Mouse (Mus musculus): Measurements from ENCODE around the gene Cdh24. TPM values are rescaled to one million over a fixed set of nuclear protein-coding genes. Genes with fewer than 3 reads are reported as not detected.
"Not testable (repeated sequence)": the region's sequence is repeated elsewhere in the genome, so short reads cannot be mapped to it uniquely, and the experiment has no call there.

Gene Cdh24
- polyA plus RNA-seq, 1 experiment from 2014 or later, result 7.0 TPM

DNA sequence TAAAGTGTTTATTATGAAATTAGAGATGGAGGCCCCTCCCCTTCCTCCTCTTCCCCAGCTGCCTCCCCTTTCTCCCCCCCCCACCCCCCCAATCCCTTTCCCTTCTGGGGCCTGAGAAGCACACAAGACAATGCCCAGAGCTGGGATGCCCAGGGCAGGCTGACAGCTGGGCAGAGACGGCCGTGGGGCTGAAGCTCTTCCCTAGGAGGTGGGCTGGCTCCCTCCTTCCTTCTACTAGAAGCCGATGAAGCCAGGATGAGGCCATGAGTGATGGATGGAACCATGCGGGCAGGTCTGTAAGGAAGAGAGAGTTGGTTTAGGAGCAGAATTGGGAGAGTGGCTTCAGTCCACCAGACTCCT is 9.9 kb downstream of the Cdh24 start:
- CTCF ChIA-PET, result interaction anchor here (1.2 kb wide), 1 partner anchor 10 kb away, joined by 3 read pairs; the partner anchor contains the start of genes Cdh24 and Gm17606
- in situ Hi-C loops (cut with MboI; ENCODE audit: low pct_unique_long_range_greater_than_20kb), result no loop called here
- H3K27me3 ChIP-seq, result no peaks in the 10 kb centered on the region
- no peak for DNase-seq (ENCODE audit: low read depth, low spot score)
- POLR2A ChIA-PET, result no interaction called here
- no peak for TF ChIP-seq CTCF (IDR thresholded peaks at IDR 0.05)
- ATAC-seq, result no peak

DNA sequence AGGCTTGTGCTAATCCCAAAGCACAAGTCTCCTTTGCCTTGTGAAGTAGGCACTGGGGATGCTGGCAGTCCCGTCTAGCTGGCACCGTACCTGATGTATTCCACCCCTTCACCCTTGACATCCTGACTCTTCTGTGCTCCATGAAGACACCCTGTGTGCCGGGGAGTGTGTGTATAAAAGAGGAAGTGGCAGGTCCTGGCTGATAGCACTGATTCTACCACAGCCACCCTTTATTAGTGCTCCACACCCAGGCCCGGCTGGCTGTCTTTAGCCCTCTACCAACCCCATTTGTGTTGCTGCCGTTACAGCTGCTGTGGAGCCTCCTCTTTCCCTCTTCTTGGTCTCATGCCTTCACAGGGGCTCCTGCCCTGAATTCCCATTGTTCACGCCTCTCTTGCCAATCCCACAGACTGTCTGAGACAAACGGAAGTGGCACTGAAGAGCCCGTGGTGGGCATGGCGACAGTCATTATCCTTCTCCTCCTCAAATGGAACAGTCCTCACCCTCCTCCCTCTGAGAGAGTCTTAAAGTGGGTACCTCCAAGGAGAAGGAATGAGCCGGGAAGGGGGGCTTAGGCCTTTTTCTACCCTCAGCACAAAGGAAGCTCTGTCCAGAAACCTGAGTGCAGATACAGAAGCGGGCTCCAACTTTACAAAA is 10.5 kb downstream of the Cdh24 start:
- DNase-seq (ENCODE audit: low read depth, low spot score), result no peak
- no peaks in the 10 kb centered on the region for H3K27me3 ChIP-seq
- no peak for ATAC-seq
- ChIA-PET CTCF (interaction anchor here (1.2 to 1.5 kb wide), 2 partner anchors 10 to 12 kb away, joined by 3 read pairs; partner anchors contain the start of genes Cdh24 and Gm17606), POLR2A (no interaction called here)
- no peak for TF ChIP-seq CTCF (IDR thresholded peaks at IDR 0.05)
- in situ Hi-C loops (cut with MboI; ENCODE audit: low pct_unique_long_range_greater_than_20kb), result no loop called here

- no peaks in the 10 kb centered on the region for H3K27me3 ChIP-seq
- in situ Hi-C loops (cut with MboI; ENCODE audit: low pct_unique_long_range_greater_than_20kb), result no loop called here
- ATAC-seq (no peak), DNase-seq (ENCODE audit: low read depth, low spot score) (no peak)
- CTCF ChIA-PET, result interaction anchor here (1.5 kb wide), 1 partner anchor 11 kb away, joined by 3 read pairs; no protein-coding TSS in a partner anchor
- POLR2A ChIA-PET, result no interaction called here
- TF ChIP-seq CTCF (IDR thresholded peaks at IDR 0.05), result no peak
Observed at GRCm38 (mm10) chr14:54629797-54630196, 11.4 kb downstream of the Cdh24 start.

- CTCF ChIA-PET, result no interaction called here
- TF ChIP-seq CTCF (IDR thresholded peaks at IDR 0.05), result no peak
- DNase-seq (ENCODE audit: low read depth, low spot score), result no peak
- POLR2A ChIA-PET, result no interaction called here
- in situ Hi-C loops (cut with MboI; ENCODE audit: low pct_unique_long_range_greater_than_20kb), result no loop called here
- no peaks in the 10 kb centered on the region for H3K27me3 ChIP-seq
- ATAC-seq, result no peak
Observed at GRCm38 (mm10) chr14:54628103-54628502, 13.1 kb downstream of the Cdh24 start.

GRCm38 (mm10) chr14:54624976-54625375 is 16.2 kb downstream of the Cdh24 start:
- CTCF ChIA-PET, result interaction anchor here (2.5 kb wide), 1 partner anchor 12 kb away, joined by 16 read pairs; no protein-coding TSS in a partner anchor
- no peak for ATAC-seq
- in situ Hi-C loops (cut with MboI; ENCODE audit: low pct_unique_long_range_greater_than_20kb), result no loop called here
- no peak for DNase-seq (ENCODE audit: low read depth, low spot score)
- no peaks in the 10 kb centered on the region for H3K27me3 ChIP-seq
- POLR2A ChIA-PET, result no interaction called here
- no peak for TF ChIP-seq CTCF (IDR thresholded peaks at IDR 0.05)

GRCm38 (mm10) chr14:54623334-54623733 is 17.8 kb downstream of the Cdh24 start:
- DNase-seq (ENCODE audit: low read depth, low spot score) (no peak), ATAC-seq (no peak)
- H3K27me3 ChIP-seq, result no peaks in the 10 kb centered on the region
- ChIA-PET POLR2A (interaction anchor here (1.1 kb wide), 1 partner anchor 45 kb away, joined by 3 read pairs; no protein-coding TSS in a partner anchor), CTCF (no interaction called here)
- no peak for TF ChIP-seq CTCF (IDR thresholded peaks at IDR 0.05)
- in situ Hi-C loops (cut with MboI; ENCODE audit: low pct_unique_long_range_greater_than_20kb), result no loop called here

DNA sequence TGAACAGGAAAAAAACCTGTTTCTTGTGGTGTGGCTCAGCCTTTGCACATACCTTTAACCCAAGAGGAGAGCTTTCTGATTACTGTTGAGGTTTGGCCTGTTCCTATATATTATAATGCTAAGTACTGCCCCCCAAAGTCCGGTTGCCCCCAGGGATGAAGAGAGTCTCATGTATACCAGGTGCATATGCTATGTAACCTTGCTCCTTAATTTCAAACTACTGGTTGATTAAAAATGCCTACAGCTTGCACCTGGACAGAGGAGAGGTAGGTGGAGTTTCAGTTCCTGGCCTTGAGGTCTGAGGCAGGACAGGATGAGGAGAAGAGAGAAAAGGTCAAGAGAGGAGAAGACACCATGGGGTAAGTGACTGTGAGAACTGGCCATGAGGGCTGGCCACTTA is 20.0 kb downstream of the Cdh24 start, which contains the start of gene Psmb11:
Gene Psmb11, plus strand, starts transcription at position 301 of the 400 bp plus-strand sequence.
- POLR2A ChIA-PET, result no interaction called here
- no peak for TF ChIP-seq CTCF (IDR thresholded peaks at IDR 0.05)
- CTCF ChIA-PET, result interaction anchor here (4.6 kb wide), 1 partner anchor 16 kb away, joined by 18 read pairs; no protein-coding TSS in a partner anchor
- H3K27me3 ChIP-seq, result no peaks in the 10 kb centered on the region
- in situ Hi-C loops (cut with MboI; ENCODE audit: low pct_unique_long_range_greater_than_20kb), result no loop called here
- DNase-seq (ENCODE audit: low read depth, low spot score), result no peak
- ATAC-seq, result no peak

DNA sequence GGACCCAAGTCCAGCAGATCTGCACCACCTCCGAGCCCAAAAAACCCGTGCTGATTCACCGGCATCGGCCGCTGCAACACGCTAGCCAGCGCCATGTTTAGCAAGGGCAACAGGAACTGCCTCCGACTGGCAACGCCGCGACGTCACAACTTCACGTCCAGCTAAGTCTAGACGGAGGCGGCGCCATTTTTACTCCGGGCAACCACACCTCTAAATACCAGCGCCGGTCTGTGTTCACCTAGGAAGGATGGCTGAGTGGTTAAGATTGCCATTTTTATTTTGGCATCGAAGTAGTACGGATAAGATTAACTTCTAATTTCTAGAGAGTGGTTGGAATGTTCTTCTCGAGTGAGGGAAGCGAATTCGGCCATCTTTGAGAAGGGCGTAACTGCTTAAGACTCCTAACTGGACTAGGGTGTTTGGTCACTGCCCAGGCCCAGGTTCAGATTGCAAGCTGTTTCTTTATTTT is 23.2 kb downstream of the Cdh24 start, which contains the start of gene Psmb5:
Gene Psmb5, minus strand, starts transcription at position 126 of the 469 bp plus-strand sequence.
- no peak for TF ChIP-seq CTCF (IDR thresholded peaks at IDR 0.05)
- H3K27me3 ChIP-seq, result no peaks in the 10 kb centered on the region
- ATAC-seq, result peak; percentile 76
- ChIA-PET CTCF (interaction anchor here (1.0 to 4.6 kb wide), 4 partner anchors 8 to 89 kb away, joined by 3 to 18 read pairs (median 4); no protein-coding TSS in a partner anchor), POLR2A (interaction anchor here (1.0 to 1.8 kb wide), 3 partner anchors 14 to 47 kb away, joined by 3 to 4 read pairs (median 4); no protein-coding TSS in a partner anchor)
- no peak for DNase-seq (ENCODE audit: low read depth, low spot score)
- in situ Hi-C loops (cut with MboI; ENCODE audit: low pct_unique_long_range_greater_than_20kb), result no loop called here

GRCm38 (mm10) chr14:54617152-54617896 is 23.8 kb downstream of the Cdh24 start:
- DNase-seq (ENCODE audit: low read depth, low spot score) (no peak), ATAC-seq (no peak)
- no peaks in the 10 kb centered on the region for H3K27me3 ChIP-seq
- TF ChIP-seq CTCF (IDR thresholded peaks at IDR 0.05), result no peak
- POLR2A ChIA-PET, result interaction anchor here (1.1 to 1.8 kb wide), 2 partner anchors 13 to 41 kb away, joined by 4 read pairs; no protein-coding TSS in a partner anchor
- CTCF ChIA-PET, result interaction anchor here (0.8 to 4.6 kb wide), 5 partner anchors 9 to 89 kb away, joined by 3 to 18 read pairs (median 3); partner anchors contain the start of gene Haus4
- in situ Hi-C loops (cut with MboI; ENCODE audit: low pct_unique_long_range_greater_than_20kb), result no loop called here

DNA sequence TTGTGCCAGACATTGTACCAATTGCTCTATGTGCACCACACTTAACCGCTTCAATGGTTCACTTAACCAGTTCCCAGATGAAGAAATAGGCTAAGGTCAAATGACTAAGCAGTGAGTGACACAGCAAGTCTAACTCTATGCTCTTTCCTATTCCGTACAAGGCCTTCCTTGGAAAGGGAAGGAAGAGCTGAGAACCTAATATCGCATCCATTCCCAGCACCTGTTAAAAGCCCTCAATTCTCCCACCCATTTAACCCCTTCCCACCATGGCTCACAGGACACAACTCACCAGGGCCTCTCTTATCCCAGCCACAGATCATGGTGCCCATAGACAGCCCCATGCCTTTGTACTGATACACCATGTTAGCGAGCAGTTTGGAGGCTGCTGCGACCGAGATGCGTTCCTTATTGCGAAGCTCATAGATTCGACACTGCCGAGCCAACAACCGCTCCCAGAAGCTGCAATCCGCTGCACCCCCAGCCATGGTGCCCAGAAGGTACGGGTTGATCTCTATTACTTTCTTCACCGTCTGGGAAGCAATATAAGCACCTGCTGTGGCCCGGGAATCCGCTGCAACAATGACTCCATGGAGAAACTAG is 24.8 kb downstream of the Cdh24 start:
- CTCF ChIA-PET, result interaction anchor here (0.6 to 1.3 kb wide), 4 partner anchors 23 to 88 kb away, joined by 3 read pairs; partner anchors contain the start of gene Haus4
- no peak for TF ChIP-seq CTCF (IDR thresholded peaks at IDR 0.05)
- ATAC-seq (no peak), DNase-seq (ENCODE audit: low read depth, low spot score) (no peak)
- in situ Hi-C loops (cut with MboI; ENCODE audit: low pct_unique_long_range_greater_than_20kb), result no loop called here
- POLR2A ChIA-PET, result interaction anchor here (1.1 kb wide), 1 partner anchor 12 kb away, joined by 4 read pairs; no protein-coding TSS in a partner anchor
- no peaks in the 10 kb centered on the region for H3K27me3 ChIP-seq

DNA sequence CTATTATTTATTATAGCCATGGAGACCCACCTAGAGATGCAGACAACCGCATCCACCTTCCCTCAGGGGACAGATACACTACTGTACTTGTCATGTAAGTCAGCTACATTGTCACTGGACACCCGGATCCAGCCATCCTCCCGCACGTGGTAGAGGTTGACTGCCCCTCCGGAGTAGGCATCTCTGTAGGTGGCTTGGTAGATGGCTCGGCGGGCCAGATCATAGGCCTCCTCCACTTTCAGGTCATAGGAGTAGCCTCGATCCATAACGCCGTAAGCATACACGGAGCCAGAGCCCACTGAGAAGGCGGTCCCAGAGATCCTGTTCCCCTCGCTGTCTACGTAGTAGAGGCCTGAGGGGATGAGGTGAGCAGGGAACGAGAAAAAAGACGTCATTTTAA is 27.0 kb downstream of the Cdh24 start:
- POLR2A ChIA-PET; ATAC-seq; CTCF ChIA-PET; DNase-seq (ENCODE audit: low read depth, low spot score); H3K27me3 ChIP-seq; in situ Hi-C loops (cut with MboI; ENCODE audit: low pct_unique_long_range_greater_than_20kb): not testable (repeated sequence)

Data from Patski (cell line).